11 mouse cellular contexts compared by ENCODE assay signal in the genomic region with DNA sequence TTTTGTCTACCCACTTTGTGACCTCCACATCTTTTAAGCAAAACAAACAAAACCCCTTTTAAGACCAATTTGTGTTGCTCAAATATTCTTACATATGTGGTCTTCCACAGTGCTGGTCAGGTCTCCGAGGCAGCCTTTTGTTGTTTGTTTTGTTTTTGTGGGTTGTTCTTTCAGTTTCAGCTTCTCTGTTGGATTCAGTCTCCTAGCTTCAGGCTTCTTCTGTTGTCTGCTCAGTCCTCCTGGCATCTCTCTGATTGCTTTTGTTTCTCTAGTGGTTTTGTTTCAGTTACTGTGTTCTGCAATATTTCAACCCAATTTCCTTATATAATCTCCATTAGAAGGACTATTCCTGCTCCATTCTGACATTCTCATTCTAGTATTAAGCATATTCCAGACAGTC.
"Had no signal": no experiment of that assay in that cellular context is flagged by ENCODE, and none has a peak within 500 bp of the region (broad histone marks: within the 10 kb centered on the region; RNA-seq: fewer than 3 reads in every experiment).

No protein-coding gene starts in this region.

- H3K9me3 ChIP-seq: limb, embryonic 10.5 days; midbrain, embryonic 10.5 days; neural tube, embryonic 15.5 days had no signal

- H3K27ac ChIP-seq: left cerebral cortex, adult 2 months; limb, embryonic 10.5 days; midbrain, embryonic 10.5 days; neural tube, embryonic 15.5 days; stomach, postnatal 0 days had no signal

- ATAC-seq: inflammation-experienced regulatory T-cells, adult 6 months; intestine, postnatal 0 days; lung, postnatal 0 days had no signal

- H3K4me2 ChIP-seq: neural tube, embryonic 15.5 days had no signal

- H3K36me3 ChIP-seq: limb, embryonic 10.5 days; midbrain, embryonic 10.5 days; neural tube, embryonic 15.5 days had no signal

- H3K4me3 ChIP-seq: left cerebral cortex, adult 2 months; limb, embryonic 10.5 days; midbrain, embryonic 10.5 days; myocyte; neural tube, embryonic 15.5 days had no signal

- H3K9ac ChIP-seq: neural tube, embryonic 15.5 days had no signal

- DNase-seq: lung, postnatal 4 days; midbrain, embryonic 14.5 days had no signal

- H3K27me3 ChIP-seq: neural tube, embryonic 15.5 days had no signal
